Mouse (Mus musculus): Measurements from ENCODE around the gene Rasal2. TPM values are rescaled to one million over a fixed set of nuclear protein-coding genes. Genes with fewer than 3 reads are reported as not detected.
A peak's percentile ranks its signal among the peaks of the same experiment; 100 is the strongest.

Gene Rasal2
- 3.0 TPM for polyA plus RNA-seq (2012; fragmentation: generic; extraction: Trizol)
- long read RNA-seq, experiment 1, partial matches to known transcripts = 2 of 6 reads
- long read RNA-seq, experiment 1, other reads (novel, unspliced or antisense) = 3 of 6 reads
- long read RNA-seq, experiment 2, full-length matches to known transcripts = 1 of 6 reads
- long read RNA-seq, experiment 2, partial matches to known transcripts = 1 of 6 reads
- long read RNA-seq, experiment 2, other reads (novel, unspliced or antisense) = 4 of 6 reads

DNA sequence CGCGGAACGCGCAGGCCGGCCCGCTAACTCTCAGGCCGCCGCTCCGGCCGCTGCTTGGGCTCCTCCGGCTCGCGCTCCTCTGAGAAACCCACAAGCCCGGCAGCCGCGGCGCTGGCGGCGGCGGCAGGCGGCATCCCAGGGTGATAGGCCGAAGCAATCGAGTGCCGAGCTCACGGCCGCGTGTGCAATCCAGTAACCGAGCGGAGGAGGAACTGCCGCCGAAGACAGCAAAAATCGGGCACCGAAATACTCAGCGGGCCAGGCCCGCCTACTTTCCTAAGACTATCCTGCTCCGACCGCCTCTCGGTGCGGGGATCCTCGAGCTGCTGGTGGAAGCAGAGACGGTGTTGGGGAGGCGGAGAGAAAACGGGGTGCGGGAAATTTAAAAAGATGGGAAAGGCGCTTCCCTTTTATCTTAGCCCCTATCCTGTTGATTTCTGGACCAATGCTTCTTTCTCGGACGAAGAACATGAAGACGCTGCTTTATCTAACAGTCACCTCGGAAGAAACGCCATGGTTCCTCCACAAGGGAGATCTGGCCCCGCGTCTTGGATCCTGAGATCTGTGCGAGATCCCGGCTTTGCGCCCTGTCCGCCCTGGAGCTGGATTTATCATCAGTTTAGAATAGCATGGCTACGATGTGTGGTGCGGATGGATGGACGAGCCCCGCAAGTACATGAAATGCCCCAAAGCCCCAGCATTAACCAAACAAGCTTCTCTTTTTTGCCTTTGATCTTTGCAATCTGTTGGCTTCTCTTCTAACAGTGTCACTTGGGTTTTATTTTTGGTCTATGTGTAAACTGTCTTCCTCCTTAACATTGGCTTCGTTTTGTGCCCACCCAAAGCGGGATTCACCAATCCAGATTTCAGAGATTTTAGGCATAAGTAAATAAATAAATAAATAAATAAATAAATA, at the start of gene Rasal2:
TSS of gene Rasal2 (minus strand) at position 142 of the 916 bp plus-strand sequence.
- TF ChIP-seq MYOD1 (IDR thresholded peaks at IDR 0.05; ENCODE audit: control insufficient read depth, insufficient read length, low read depth) (no peak), USF1 (IDR thresholded peaks at IDR 0.05; ENCODE audit: low read depth) (no peak), MAX (IDR thresholded peaks at IDR 0.05) (peak; percentile 87), CEBPB (IDR thresholded peaks at IDR 0.05; ENCODE audit: low read depth) (peak; percentile 10)
- peaks cover 43% of the 10 kb centered on the region for H3K79me2 ChIP-seq (ENCODE audit: control insufficient read depth, insufficient read depth)
- peak within 1 kb of the TSS; percentile 93 for H3ac ChIP-seq (ENCODE audit: control insufficient read depth, insufficient read length, low read depth)
- H3K4me3 ChIP-seq (ENCODE audit: insufficient read depth, poor library complexity, severe bottlenecking) = peak within 1 kb of the TSS; percentile 74
- H3K79me3 ChIP-seq (ENCODE audit: low read depth) = peaks cover 8% of the 10 kb centered on the region
- no peaks in the 10 kb centered on the region for H3K36me3 ChIP-seq (ENCODE audit: control insufficient read depth, insufficient read depth)
- no peaks in the 10 kb centered on the region for H3K27me3 ChIP-seq (ENCODE audit: control insufficient read depth, insufficient read depth, insufficient read length)

- TF ChIP-seq CTCF (IDR thresholded peaks at IDR 0.05; ENCODE audit: control insufficient read depth, insufficient read depth, insufficient read length) (no peak), MAX (IDR thresholded peaks at IDR 0.05) (no peak), MYOG (IDR thresholded peaks at IDR 0.05; ENCODE audit: control insufficient read depth, extremely low read depth, insufficient read length) (no peak), FOSL1 (IDR thresholded peaks at IDR 0.05; ENCODE audit: insufficient read depth, low read length, poor library complexity, severe bottlenecking) (no peak), CEBPB (IDR thresholded peaks at IDR 0.05; ENCODE audit: low read depth) (no peak), USF1 (IDR thresholded peaks at IDR 0.05; ENCODE audit: low read depth) (no peak), MYOD1 (IDR thresholded peaks at IDR 0.05; ENCODE audit: control insufficient read depth, insufficient read length, low read depth) (no peak)
- H3K79me3 ChIP-seq (ENCODE audit: low read depth) = no peaks in the 10 kb centered on the region
- H3K4me3 ChIP-seq (ENCODE audit: insufficient read depth, poor library complexity, severe bottlenecking) = no peak overlapping the region
- no peaks in the 10 kb centered on the region for H3K27me3 ChIP-seq (ENCODE audit: control insufficient read depth, insufficient read depth, insufficient read length)
- H3K79me2 ChIP-seq (ENCODE audit: control insufficient read depth, insufficient read depth) = no peaks in the 10 kb centered on the region
- no peak overlapping the region for H3ac ChIP-seq (ENCODE audit: control insufficient read depth, insufficient read length, low read depth)
- H3K36me3 ChIP-seq (ENCODE audit: control insufficient read depth, insufficient read depth) = no peaks in the 10 kb centered on the region
These were observed 48.9 kb upstream of the Rasal2 start for GRCm38 (mm10) chr1:157461276-157461675.

DNA sequence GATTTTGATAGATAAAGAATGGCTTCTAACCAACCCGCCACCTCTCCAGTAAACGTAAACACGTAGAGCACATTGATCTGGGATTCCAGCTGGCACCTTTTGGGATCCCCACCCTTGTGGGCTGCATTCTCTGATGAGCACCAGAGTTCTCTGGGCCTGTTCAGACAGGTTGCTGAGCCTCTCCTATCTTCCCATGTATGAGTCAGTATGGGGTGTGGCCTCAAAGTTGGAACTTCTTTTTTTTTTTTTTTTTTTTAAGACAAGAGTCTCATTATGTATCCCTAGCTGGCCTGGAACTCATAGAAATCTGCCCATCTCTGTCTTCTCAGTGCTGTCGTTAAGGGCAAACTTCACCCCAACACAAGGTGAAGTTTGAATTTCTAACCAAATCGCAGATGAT, 47.5 kb upstream of the Rasal2 start:
- H3K36me3 ChIP-seq (ENCODE audit: control insufficient read depth, insufficient read depth) = no peaks in the 10 kb centered on the region
- H3K4me3 ChIP-seq (ENCODE audit: insufficient read depth, poor library complexity, severe bottlenecking) = no peak overlapping the region
- H3ac ChIP-seq (ENCODE audit: control insufficient read depth, insufficient read length, low read depth) = no peak overlapping the region
- no peak for TF ChIP-seq CTCF (IDR thresholded peaks at IDR 0.05; ENCODE audit: control insufficient read depth, insufficient read depth, insufficient read length)
- TF ChIP-seq MYOG (IDR thresholded peaks at IDR 0.05; ENCODE audit: control insufficient read depth, extremely low read depth, insufficient read length) = no peak
- no peak for TF ChIP-seq USF1 (IDR thresholded peaks at IDR 0.05; ENCODE audit: low read depth)
- TF ChIP-seq CEBPB (IDR thresholded peaks at IDR 0.05; ENCODE audit: low read depth) = no peak
- no peak for TF ChIP-seq MAX (IDR thresholded peaks at IDR 0.05)
- TF ChIP-seq FOSL1 (IDR thresholded peaks at IDR 0.05; ENCODE audit: insufficient read depth, low read length, poor library complexity, severe bottlenecking) = no peak
- no peak for TF ChIP-seq MYOD1 (IDR thresholded peaks at IDR 0.05; ENCODE audit: control insufficient read depth, insufficient read length, low read depth)
- no peaks in the 10 kb centered on the region for H3K27me3 ChIP-seq (ENCODE audit: control insufficient read depth, insufficient read depth, insufficient read length)
- H3K79me2 ChIP-seq (ENCODE audit: control insufficient read depth, insufficient read depth) = no peaks in the 10 kb centered on the region
- H3K79me3 ChIP-seq (ENCODE audit: low read depth) = no peaks in the 10 kb centered on the region

- Histone ChIP-seq H3K4me3 (ENCODE audit: insufficient read depth, poor library complexity, severe bottlenecking) (no peak within 1 kb of the TSS), H3K36me3 (ENCODE audit: control insufficient read depth, insufficient read depth) (no peaks in the 10 kb centered on the region)
- TF ChIP-seq CEBPB (IDR thresholded peaks at IDR 0.05; ENCODE audit: low read depth) (no peak), USF1 (IDR thresholded peaks at IDR 0.05; ENCODE audit: low read depth) (no peak), MYOG (IDR thresholded peaks at IDR 0.05; ENCODE audit: control insufficient read depth, extremely low read depth, insufficient read length) (no peak), FOSL1 (IDR thresholded peaks at IDR 0.05; ENCODE audit: insufficient read depth, low read length, poor library complexity, severe bottlenecking) (no peak), MYOD1 (IDR thresholded peaks at IDR 0.05; ENCODE audit: control insufficient read depth, insufficient read length, low read depth) (no peak), CTCF (IDR thresholded peaks at IDR 0.05; ENCODE audit: control insufficient read depth, insufficient read depth, insufficient read length) (no peak), MAX (IDR thresholded peaks at IDR 0.05) (no peak)
These were observed 46.2 kb upstream of the Rasal2 start, which contains the start of gene Cryzl2 for GRCm38 (mm10) chr1:157458421-157459208. Gene Cryzl2, plus strand, starts transcription at chr1:157458577.

DNA sequence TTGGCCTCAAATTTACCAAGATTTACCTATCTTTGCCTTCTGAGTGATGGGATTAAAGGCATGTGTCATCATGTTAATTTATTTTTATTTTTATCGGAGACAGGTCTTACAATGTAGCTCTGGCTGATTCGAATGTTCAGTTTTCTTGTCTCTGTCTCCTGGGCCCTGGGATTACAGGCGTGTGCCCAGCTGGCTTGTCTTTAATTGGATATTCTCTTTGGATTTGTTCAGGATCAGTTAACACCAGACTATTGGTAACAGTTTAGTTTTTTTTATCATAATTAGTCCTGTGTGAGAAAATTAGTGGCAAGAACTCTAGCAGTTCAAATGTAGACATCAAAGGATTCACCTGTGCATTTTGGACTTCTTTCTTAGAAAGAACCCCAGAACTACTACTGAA, 45.4 kb upstream of the Rasal2 start:
- TF ChIP-seq CTCF (IDR thresholded peaks at IDR 0.05; ENCODE audit: control insufficient read depth, insufficient read depth, insufficient read length) = no peak
- TF ChIP-seq MAX (IDR thresholded peaks at IDR 0.05) = no peak
- TF ChIP-seq CEBPB (IDR thresholded peaks at IDR 0.05; ENCODE audit: low read depth) = no peak
- no peak for TF ChIP-seq USF1 (IDR thresholded peaks at IDR 0.05; ENCODE audit: low read depth)
- no peak for TF ChIP-seq MYOD1 (IDR thresholded peaks at IDR 0.05; ENCODE audit: control insufficient read depth, insufficient read length, low read depth)
- no peak for TF ChIP-seq MYOG (IDR thresholded peaks at IDR 0.05; ENCODE audit: control insufficient read depth, extremely low read depth, insufficient read length)
- TF ChIP-seq FOSL1 (IDR thresholded peaks at IDR 0.05; ENCODE audit: insufficient read depth, low read length, poor library complexity, severe bottlenecking) = no peak

More at GRCm38 (mm10) chr1:157458421-157459208, 46.2 kb upstream of the Rasal2 start, which contains the start of gene Cryzl2:
- Histone ChIP-seq H3K79me3 (ENCODE audit: low read depth) (no peaks in the 10 kb centered on the region), H3K27me3 (ENCODE audit: control insufficient read depth, insufficient read depth, insufficient read length) (no peaks in the 10 kb centered on the region), H3K79me2 (ENCODE audit: control insufficient read depth, insufficient read depth) (no peaks in the 10 kb centered on the region), H3ac (ENCODE audit: control insufficient read depth, insufficient read length, low read depth) (no peak within 1 kb of the TSS)

More for the DNA sequence above, 45.4 kb upstream of the Rasal2 start:
- Histone ChIP-seq H3K27me3 (ENCODE audit: control insufficient read depth, insufficient read depth, insufficient read length) (no peaks in the 10 kb centered on the region), H3K36me3 (ENCODE audit: control insufficient read depth, insufficient read depth) (no peaks in the 10 kb centered on the region), H3ac (ENCODE audit: control insufficient read depth, insufficient read length, low read depth) (no peak overlapping the region), H3K79me3 (ENCODE audit: low read depth) (no peaks in the 10 kb centered on the region), H3K4me3 (ENCODE audit: insufficient read depth, poor library complexity, severe bottlenecking) (no peak overlapping the region), H3K79me2 (ENCODE audit: control insufficient read depth, insufficient read depth) (no peaks in the 10 kb centered on the region)
